Mouse (Mus musculus): ENCODE data around the gene Mettl18. TPM values are rescaled to one million over a fixed set of nuclear protein-coding genes. Genes with fewer than 3 reads are reported as not detected.

The Mettl18 gene
- total RNA-seq, 2 experiments from 2014 or later, result 5.0 to 5.3 TPM

DNA sequence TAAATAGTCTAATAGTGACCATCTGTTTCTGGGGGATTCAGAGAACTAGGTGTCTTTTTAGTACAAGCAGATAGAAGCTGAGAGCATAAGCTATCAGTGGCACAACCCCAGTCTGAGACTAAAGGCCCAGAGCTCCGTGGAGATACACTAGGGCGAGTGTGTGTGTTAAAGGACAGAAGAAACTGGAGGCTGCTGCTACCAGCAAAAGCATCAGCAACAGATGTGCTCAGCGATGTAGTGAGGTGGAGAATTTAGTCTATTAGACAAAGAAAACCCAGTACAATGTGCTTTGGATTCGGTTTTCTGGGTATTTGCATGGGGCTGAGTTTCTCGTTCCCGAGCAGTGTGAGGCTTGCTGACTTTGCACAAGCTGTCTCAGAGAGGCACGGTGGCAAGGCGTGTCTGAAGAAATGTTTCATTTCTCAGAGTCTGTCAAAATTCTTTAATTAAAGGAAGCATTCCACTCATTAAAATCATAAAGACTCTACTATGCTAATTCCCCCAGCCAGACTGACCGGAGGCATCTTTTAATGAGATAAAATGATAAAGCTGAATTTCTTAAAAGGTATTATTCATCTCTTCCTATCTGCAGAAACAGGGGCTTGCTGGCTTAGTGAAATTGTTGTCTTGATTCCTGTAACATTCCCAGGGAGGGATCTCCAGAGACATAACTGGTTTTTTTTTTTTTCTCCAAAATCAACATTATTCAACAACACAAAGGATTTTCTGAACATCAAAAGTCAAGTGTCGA lies 45.9 kb downstream of the Mettl18 start:
- intact Hi-C loops (cut with DNase I), result no loop called here
- no peak for DNase-seq (ENCODE audit: low spot score in 2 of 2)

- no peak for DNase-seq (ENCODE audit: low spot score in 2 of 2)
- intact Hi-C loops (cut with DNase I), result no loop called here
Observed at GRCm38 (mm10) chr1:164043549-164043948, 48.9 kb downstream of the Mettl18 start.

Other genes starting within 250 kb of the Mettl18 start
- 100 to 1,000 TPM; 196 to 202 TPM for gene Kifap3, start 215.3 kb upstream of the Mettl18 start, total RNA-seq (2021)
- 10 to 100 TPM; 22.1 to 26.6 TPM for gene Scyl3, start 65.8 kb upstream of the Mettl18 start, total RNA-seq (2021)
- 1 to 10 TPM in 1 of 2 experiments, under 1 TPM in 1; 0.96 to 1.2 TPM for gene BC055324, start 93 bp upstream of the Mettl18 start, total RNA-seq (2021)
- under 1 TPM in 1 of 2 experiments, not detected in 1; 0.10 TPM for gene Sele, start 53.3 kb downstream of the Mettl18 start, total RNA-seq (2021)
- not detected for gene Sell, start 67.1 kb downstream of the Mettl18 start, total RNA-seq (2021)
- gene Selp, start 120.4 kb downstream of the Mettl18 start, total RNA-seq (2021), result not detected
- under 1 TPM; 0.42 to 0.52 TPM for gene F5, start 156.9 kb downstream of the Mettl18 start, total RNA-seq (2021)

Measured in left cerebral cortex, postnatal 36 days (tissue).